Mouse (Mus musculus): ENCODE data around the gene Tbc1d30. TPM values are rescaled to one million over a fixed set of nuclear protein-coding genes. Genes with fewer than 3 reads are reported as not detected.

Gene Tbc1d30
- polyA plus RNA-seq, 1 experiment from 2014 or later = 0.25 TPM

- DNase-seq (ENCODE audit: low spot score) = no peak
Measured at GRCm38 (mm10) chr10:121227988-121228409, 123.1 kb downstream of the Tbc1d30 start.

GRCm38 (mm10) chr10:121227403-121227802 lies 123.7 kb downstream of the Tbc1d30 start:
- no peak for DNase-seq (ENCODE audit: low spot score)

GRCm38 (mm10) chr10:121225636-121226035 lies 125.4 kb downstream of the Tbc1d30 start:
- DNase-seq (ENCODE audit: low spot score) = no peak

GRCm38 (mm10) chr10:121222881-121223280 lies 128.2 kb downstream of the Tbc1d30 start:
- DNase-seq (ENCODE audit: low spot score) = no peak

GRCm38 (mm10) chr10:121218616-121219015 lies 132.5 kb downstream of the Tbc1d30 start:
- DNase-seq (ENCODE audit: low spot score) = no peak

GRCm38 (mm10) chr10:121216804-121217203 lies 134.3 kb downstream of the Tbc1d30 start:
- no peak for DNase-seq (ENCODE audit: low spot score)

Other genes with a start within 250 kb of the Tbc1d30 start
- gene Gns, start 13.8 kb upstream of the Tbc1d30 start, polyA plus RNA-seq (2015; fragmentation: Nextera tagmentation; extraction: Ambion mirVana) = 19.6 and 19.8 TPM in 2 replicates
- gene Rassf3, start 125.1 kb upstream of the Tbc1d30 start, polyA plus RNA-seq (2015; fragmentation: Nextera tagmentation; extraction: Ambion mirVana) = 6.1 and 6.2 TPM in 2 replicates
- 33.8 and 36.2 TPM in 2 replicates for gene Tbk1, start 235.5 kb upstream of the Tbc1d30 start, polyA plus RNA-seq (2015; fragmentation: Nextera tagmentation; extraction: Ambion mirVana)

Data from thymus, postnatal 0 days (tissue).